Mouse (Mus musculus): ENCODE results near the gene Polr2j. TPM values are rescaled to one million over a fixed set of nuclear protein-coding genes. Genes with fewer than 3 reads are reported as not detected.

Gene Polr2j
- 139 TPM for polyA plus RNA-seq (2012; fragmentation: generic; extraction: Trizol)

DNA sequence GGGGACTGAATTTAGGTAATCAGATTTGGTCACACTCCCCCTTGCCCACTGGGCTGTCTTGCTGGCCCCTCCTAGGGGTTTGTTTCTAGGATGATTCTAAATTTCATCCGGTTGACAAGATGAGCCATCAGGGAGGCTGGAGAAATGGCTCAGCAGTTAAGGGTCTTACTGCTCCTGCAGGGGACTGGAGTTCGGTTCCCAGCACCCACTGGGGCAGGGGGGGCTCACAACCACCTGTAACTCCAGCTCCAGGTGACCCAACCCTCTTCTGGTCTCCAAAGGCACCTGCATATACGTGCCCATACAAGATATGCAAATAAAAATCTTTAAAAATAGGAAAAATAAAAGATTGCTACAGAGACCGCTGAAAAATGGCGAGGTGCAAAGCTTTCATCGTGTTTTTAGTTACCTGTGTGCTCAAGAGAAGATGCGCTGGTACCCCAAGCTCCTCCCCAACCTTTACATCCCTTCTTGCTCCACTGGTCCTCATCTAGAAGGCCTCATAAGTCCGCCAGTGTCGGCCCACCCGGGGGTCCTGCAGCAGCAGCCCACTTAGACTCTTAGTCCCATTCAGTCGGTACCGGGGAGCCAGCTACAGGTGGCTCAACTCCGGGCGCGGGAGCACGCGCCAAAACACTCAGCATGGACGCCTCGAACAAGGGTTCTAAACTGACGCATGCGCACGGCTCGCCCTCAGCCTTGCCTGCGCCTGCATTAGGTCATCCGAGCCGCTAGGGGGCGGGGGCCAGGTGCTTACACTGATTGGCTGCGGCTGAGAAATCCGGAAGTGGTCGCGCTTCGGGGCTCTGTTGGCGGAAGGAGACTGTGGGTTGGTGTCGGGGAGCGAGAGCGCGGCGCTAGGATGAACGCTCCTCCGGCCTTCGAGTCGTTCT is at the start of gene Polr2j:
Polr2j (plus strand) TSS at position 741 of the 893 bp plus-strand sequence.
- Histone ChIP-seq H3K4me3 (peak within 1 kb of the TSS; percentile 68), H3ac (ENCODE audit: control insufficient read depth, insufficient read length) (peak within 1 kb of the TSS; percentile 14)
- peak in 1 of 3 experiments; percentile 32 for TF ChIP-seq MYOD1 (IDR thresholded peaks at IDR 0.05; ENCODE audit: control insufficient read depth in 1 of 3, insufficient read length in 2 of 3, low read depth in 2 of 3)
- peak; percentile 91 for TF ChIP-seq POLR2AphosphoS2 (IDR thresholded peaks at IDR 0.05; ENCODE audit: insufficient read length, low read depth)
- peak; percentile 88 for TF ChIP-seq POLR2A (IDR thresholded peaks at IDR 0.05; ENCODE audit: insufficient read length, low read depth)
- TF ChIP-seq MYOG (IDR thresholded peaks at IDR 0.05; ENCODE audit: control insufficient read depth in 1 of 3, insufficient read depth in 1 of 3, insufficient read length in 2 of 3, low read depth in 2 of 3): peak in 1 of 3 experiments; percentile 35
- no peak for TF ChIP-seq MAX (IDR thresholded peaks at IDR 0.05; ENCODE audit: low read depth)
- TF ChIP-seq CEBPB (IDR thresholded peaks at IDR 0.05; ENCODE audit: insufficient read depth, poor library complexity, severe bottlenecking): no peak
- TF ChIP-seq USF1 (IDR thresholded peaks at IDR 0.05; ENCODE audit: low read depth): no peak
- no peak for TF ChIP-seq E2F4 (IDR thresholded peaks at IDR 0.05; ENCODE audit: insufficient read depth)
- TF ChIP-seq TCF12 (IDR thresholded peaks at IDR 0.05; ENCODE audit: insufficient read depth, poor library complexity, severe bottlenecking): no peak
- TF ChIP-seq TCF3 (IDR thresholded peaks at IDR 0.05; ENCODE audit: insufficient read length, low read depth): no peak
- TF ChIP-seq REST (IDR thresholded peaks at IDR 0.05; ENCODE audit: insufficient read depth, insufficient read length): no peak
- no peak for TF ChIP-seq SRF (IDR thresholded peaks at IDR 0.05; ENCODE audit: control insufficient read depth, insufficient read length, low read depth)

DNA sequence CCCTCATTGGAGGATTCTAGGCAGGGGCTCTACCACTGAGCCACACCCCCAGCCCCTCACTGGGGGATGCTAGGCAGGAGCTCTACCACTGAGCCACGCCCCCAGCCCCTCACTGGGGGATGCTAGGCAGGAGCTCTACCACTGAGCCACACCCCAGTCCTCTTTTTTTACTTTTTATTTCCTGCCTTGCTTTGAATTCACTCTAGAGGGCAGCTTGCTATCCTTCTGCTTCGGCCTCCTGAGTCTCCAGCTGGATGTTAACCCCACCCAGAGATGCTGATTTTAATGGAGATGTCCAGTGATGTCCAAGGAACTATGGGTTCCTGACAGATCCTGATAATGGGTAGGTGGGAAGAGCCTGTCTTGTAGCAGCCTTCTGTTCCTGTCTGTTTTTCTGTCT is 47.0 kb upstream of the Polr2j start:
- no peaks in the 10 kb centered on the region for H3K79me2 ChIP-seq (ENCODE audit: control insufficient read depth, insufficient read depth)
- no peak overlapping the region for H3K4me3 ChIP-seq
- peak overlapping the region; percentile 25 for H3K4me2 ChIP-seq (ENCODE audit: low read depth)
- no peak overlapping the region for H3ac ChIP-seq (ENCODE audit: control insufficient read depth, insufficient read length)
- TF ChIP-seq POLR2AphosphoS2 (IDR thresholded peaks at IDR 0.05; ENCODE audit: insufficient read length, low read depth): no peak
- TF ChIP-seq MYOD1 (IDR thresholded peaks at IDR 0.05; ENCODE audit: control insufficient read depth in 1 of 3, insufficient read length in 2 of 3, low read depth in 2 of 3): peak in 1 of 3 experiments; percentile 27
- H3K36me3 ChIP-seq (ENCODE audit: control insufficient read depth, insufficient read depth): no peaks in the 10 kb centered on the region
- H3K27me3 ChIP-seq (ENCODE audit: control insufficient read depth, insufficient read depth, insufficient read length): no peaks in the 10 kb centered on the region

More for the DNA sequence above, at the start of gene Polr2j:
- Histone ChIP-seq H3K27me3 (ENCODE audit: control insufficient read depth, insufficient read depth, insufficient read length) (no peaks in the 10 kb centered on the region), H3K4me2 (ENCODE audit: low read depth) (peak within 1 kb of the TSS; percentile 97), H3K79me2 (ENCODE audit: control insufficient read depth, insufficient read depth) (peaks cover 29% of the 10 kb centered on the region), H3K36me3 (ENCODE audit: control insufficient read depth, insufficient read depth) (no peaks in the 10 kb centered on the region)

DNA sequence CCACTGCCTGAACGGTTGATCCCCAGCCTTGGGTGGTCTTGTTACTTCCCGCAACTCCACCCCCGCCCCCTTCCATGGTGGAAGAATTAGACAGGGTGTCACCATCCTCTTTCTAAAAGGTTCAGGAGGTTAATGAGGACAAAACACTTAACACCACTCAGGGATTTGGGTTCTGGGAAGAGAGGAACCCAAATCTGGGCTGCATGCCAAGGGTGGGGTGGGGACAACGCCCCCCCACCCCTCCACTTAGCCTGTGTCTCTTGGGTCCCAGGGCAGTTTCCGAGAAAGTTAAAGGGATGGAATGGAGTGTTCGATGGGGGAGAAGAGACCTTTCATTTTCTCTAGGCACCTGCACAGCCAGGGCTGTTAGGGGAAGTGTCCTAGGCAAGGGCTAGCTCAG is 43.4 kb upstream of the Polr2j start:
- no peak for TF ChIP-seq E2F4 (IDR thresholded peaks at IDR 0.05; ENCODE audit: insufficient read depth)
- H3K4me2 ChIP-seq (ENCODE audit: low read depth): no peak overlapping the region
- no peaks in the 10 kb centered on the region for H3K79me2 ChIP-seq (ENCODE audit: control insufficient read depth, insufficient read depth)
- no peak overlapping the region for H3K4me3 ChIP-seq
- no peaks in the 10 kb centered on the region for H3K27me3 ChIP-seq (ENCODE audit: control insufficient read depth, insufficient read depth, insufficient read length)
- H3ac ChIP-seq (ENCODE audit: control insufficient read depth, insufficient read length): no peak overlapping the region
- H3K36me3 ChIP-seq (ENCODE audit: control insufficient read depth, insufficient read depth): no peaks in the 10 kb centered on the region

GRCm38 (mm10) chr5:136073526-136073925 is 42.9 kb upstream of the Polr2j start:
- H3K4me3 ChIP-seq: no peak overlapping the region
- H3K4me2 ChIP-seq (ENCODE audit: low read depth): no peak overlapping the region
- TF ChIP-seq SRF (IDR thresholded peaks at IDR 0.05; ENCODE audit: control insufficient read depth, insufficient read length, low read depth) (no peak), E2F4 (IDR thresholded peaks at IDR 0.05; ENCODE audit: insufficient read depth) (no peak), MYOD1 (IDR thresholded peaks at IDR 0.05; ENCODE audit: control insufficient read depth in 1 of 3, insufficient read length in 2 of 3, low read depth in 2 of 3) (no peak), CEBPB (IDR thresholded peaks at IDR 0.05; ENCODE audit: insufficient read depth, poor library complexity, severe bottlenecking) (no peak), POLR2AphosphoS2 (IDR thresholded peaks at IDR 0.05; ENCODE audit: insufficient read length, low read depth) (no peak), MAX (IDR thresholded peaks at IDR 0.05; ENCODE audit: low read depth) (no peak), REST (IDR thresholded peaks at IDR 0.05; ENCODE audit: insufficient read depth, insufficient read length) (no peak), MYOG (IDR thresholded peaks at IDR 0.05; ENCODE audit: control insufficient read depth in 1 of 3, insufficient read depth in 1 of 3, insufficient read length in 2 of 3, low read depth in 2 of 3) (no peak), POLR2A (IDR thresholded peaks at IDR 0.05; ENCODE audit: insufficient read length, low read depth) (no peak), TCF3 (IDR thresholded peaks at IDR 0.05; ENCODE audit: insufficient read length, low read depth) (no peak), TCF12 (IDR thresholded peaks at IDR 0.05; ENCODE audit: insufficient read depth, poor library complexity, severe bottlenecking) (no peak), USF1 (IDR thresholded peaks at IDR 0.05; ENCODE audit: low read depth) (no peak)
- no peaks in the 10 kb centered on the region for H3K36me3 ChIP-seq (ENCODE audit: control insufficient read depth, insufficient read depth)
- H3ac ChIP-seq (ENCODE audit: control insufficient read depth, insufficient read length): no peak overlapping the region
- H3K79me2 ChIP-seq (ENCODE audit: control insufficient read depth, insufficient read depth): no peaks in the 10 kb centered on the region
- no peaks in the 10 kb centered on the region for H3K27me3 ChIP-seq (ENCODE audit: control insufficient read depth, insufficient read depth, insufficient read length)

- TF ChIP-seq CEBPB (IDR thresholded peaks at IDR 0.05; ENCODE audit: insufficient read depth, poor library complexity, severe bottlenecking) (no peak), MAX (IDR thresholded peaks at IDR 0.05; ENCODE audit: low read depth) (no peak), TCF3 (IDR thresholded peaks at IDR 0.05; ENCODE audit: insufficient read length, low read depth) (no peak), SRF (IDR thresholded peaks at IDR 0.05; ENCODE audit: control insufficient read depth, insufficient read length, low read depth) (no peak), POLR2A (IDR thresholded peaks at IDR 0.05; ENCODE audit: insufficient read length, low read depth) (no peak), REST (IDR thresholded peaks at IDR 0.05; ENCODE audit: insufficient read depth, insufficient read length) (no peak), TCF12 (IDR thresholded peaks at IDR 0.05; ENCODE audit: insufficient read depth, poor library complexity, severe bottlenecking) (no peak), USF1 (IDR thresholded peaks at IDR 0.05; ENCODE audit: low read depth) (no peak), MYOD1 (IDR thresholded peaks at IDR 0.05; ENCODE audit: control insufficient read depth in 1 of 3, insufficient read length in 2 of 3, low read depth in 2 of 3) (no peak), E2F4 (IDR thresholded peaks at IDR 0.05; ENCODE audit: insufficient read depth) (no peak), POLR2AphosphoS2 (IDR thresholded peaks at IDR 0.05; ENCODE audit: insufficient read length, low read depth) (no peak), MYOG (IDR thresholded peaks at IDR 0.05; ENCODE audit: control insufficient read depth in 1 of 3, insufficient read depth in 1 of 3, insufficient read length in 2 of 3, low read depth in 2 of 3) (no peak)
- H3K27me3 ChIP-seq (ENCODE audit: control insufficient read depth, insufficient read depth, insufficient read length): no peaks in the 10 kb centered on the region
- no peak overlapping the region for H3K4me3 ChIP-seq
- no peak overlapping the region for H3K4me2 ChIP-seq (ENCODE audit: low read depth)
- no peaks in the 10 kb centered on the region for H3K36me3 ChIP-seq (ENCODE audit: control insufficient read depth, insufficient read depth)
- no peaks in the 10 kb centered on the region for H3K79me2 ChIP-seq (ENCODE audit: control insufficient read depth, insufficient read depth)
- H3ac ChIP-seq (ENCODE audit: control insufficient read depth, insufficient read length): no peak overlapping the region
These were observed 41.4 kb upstream of the Polr2j start for GRCm38 (mm10) chr5:136075076-136075475.
